7 mouse cellular contexts compared by ENCODE assay signal in genomic region chr1:84286682-84287111, GRCm38 (mm10).
DNase-seq lines count a peak whose midpoint lies in the region; TF ChIP-seq lines count a peak whose summit lies in the region.

No protein-coding gene starts in this region.

- DNase-seq in T-cell, adult 2 months (ENCODE audit: low spot score): peak; percentile 3
- peak; percentile 69 for DNase-seq in embryo, embryonic 11 days
- DNase-seq in heart, postnatal 14 days: peak; percentile 54 to 70
- DNase-seq in layer of hippocampus, adult 2 months (ENCODE audit: low spot score in 2 of 2): peak; percentile 58 to 72
- DNase-seq in lung, postnatal 25 days (ENCODE audit: low spot score): peak; percentile 47
- peak; percentile 72 for DNase-seq in right cerebral cortex, adult 18-20 months

- H3K4me3 ChIP-seq in E14TG2a.4 (replicated peaks; ENCODE audit: low read length): no peak overlapping the region
- peak overlapping the region; percentile 29 for H3K4me3 ChIP-seq in layer of hippocampus, adult 2 months

- H3K4me1 ChIP-seq in E14TG2a.4 (replicated peaks; ENCODE audit: low read depth, low read length): peaks cover 16% of the 10 kb centered on the region

- H3K9me3 ChIP-seq in E14TG2a.4 (ENCODE audit: low read length): no peaks in the 10 kb centered on the region

- H3K27ac ChIP-seq in layer of hippocampus, adult 2 months: no peak overlapping the region

- intact Hi-C loops in heart, postnatal 14 days (cut with DNase I): loop anchor here (10.0 kb wide), 3 partner anchors 152 to 542 kb away; no protein-coding TSS in a partner anchor

- TF ChIP-seq CTCF in E14TG2a.4 (conservative IDR thresholded peaks at IDR 0.05; ENCODE audit: low read length): peak; percentile 88
- TF ChIP-seq CTCF in layer of hippocampus, adult 2 months (conservative IDR thresholded peaks at IDR 0.05): peak; percentile 94

- no peaks in the 10 kb centered on the region for H3K36me3 ChIP-seq in E14TG2a.4 (ENCODE audit: insufficient read depth, low read length)

- H3K27me3 ChIP-seq in E14TG2a.4 (ENCODE audit: insufficient read depth, low read length): peaks cover 19% of the 10 kb centered on the region

Comparison
In these comparisons a context has a peak if more than half of its experiments do, and no peak if none do; other contexts are left out.
1. DNase-seq: peak in every context shown above with its lines; median percentile 72 in right cerebral cortex, adult 18-20 months; 69 in embryo, embryonic 11 days; 65 in layer of hippocampus, adult 2 months; 62 in heart, postnatal 14 days; 47 in lung, postnatal 25 days; 3 in T-cell, adult 2 months.